Mouse (Mus musculus) T-cell, adult 2 months (primary cell): ENCODE data around the gene AY074887.
"Not testable (repeated sequence)": the region's sequence is repeated elsewhere in the genome, so short reads cannot be mapped to it uniquely, and the experiment has no call there.

Experiments used
- DNase-seq: peaks from one replicate; pipeline ENCODE4 v3.0.0; 2022; ENCODE audit warnings: low spot score

The AY074887 gene

GRCm38 (mm10) chr9:54950575-54951321 is at the start of gene AY074887, which contains the start of gene Psma4:
TSS of gene AY074887 (minus strand) at chr9:54950998.
TSS of gene Psma4 (plus strand) at chr9:54950790.
- DNase-seq, result peak; percentile 93

- no peak for DNase-seq
These were observed 44.8 kb upstream of the AY074887 start for GRCm38 (mm10) chr9:54995645-54996044.

- no peak for DNase-seq
These were observed 43.6 kb upstream of the AY074887 start for GRCm38 (mm10) chr9:54994381-54994780.

- no peak for DNase-seq
These were observed 39.6 kb upstream of the AY074887 start for GRCm38 (mm10) chr9:54990362-54990761.

- no peak for DNase-seq
These were observed 31.6 kb upstream of the AY074887 start for GRCm38 (mm10) chr9:54982401-54982800.

- peak; percentile 10 for DNase-seq
These were observed 30.7 kb upstream of the AY074887 start for GRCm38 (mm10) chr9:54981291-54982191.

GRCm38 (mm10) chr9:54980674-54981073 is 29.9 kb upstream of the AY074887 start, which contains the start of gene Chrna5:
TSS of gene Chrna5 (plus strand) at chr9:54980880.
- DNase-seq, result no peak

- no peak for DNase-seq
These were observed 19.3 kb upstream of the AY074887 start for GRCm38 (mm10) chr9:54969972-54970637.

GRCm38 (mm10) chr9:54963669-54964068 is 12.9 kb upstream of the AY074887 start:
- no peak for DNase-seq

GRCm38 (mm10) chr9:54961059-54961458 is 10.3 kb upstream of the AY074887 start:
- DNase-seq, result peak; percentile 10

- DNase-seq, result not testable (repeated sequence)
These were observed 636 bp downstream of the AY074887 start for GRCm38 (mm10) chr9:54950162-54950561.

- DNase-seq, result no peak
These were observed 1.3 kb downstream of the AY074887 start for GRCm38 (mm10) chr9:54949465-54949864.

- DNase-seq, result no peak
These were observed 4.5 kb downstream of the AY074887 start for GRCm38 (mm10) chr9:54946256-54946655.

- no peak for DNase-seq
These were observed 6.3 kb downstream of the AY074887 start for GRCm38 (mm10) chr9:54944467-54944866.

- DNase-seq, result no peak
These were observed 8.7 kb downstream of the AY074887 start for GRCm38 (mm10) chr9:54942071-54942470.

GRCm38 (mm10) chr9:54932379-54932778 is 18.4 kb downstream of the AY074887 start:
- no peak for DNase-seq

- no peak for DNase-seq
These were observed 19.0 kb downstream of the AY074887 start for GRCm38 (mm10) chr9:54931765-54932164.

GRCm38 (mm10) chr9:54930741-54931140 is 20.1 kb downstream of the AY074887 start:
- DNase-seq, result no peak

GRCm38 (mm10) chr9:54919946-54920345 is 30.9 kb downstream of the AY074887 start:
- DNase-seq, result no peak

GRCm38 (mm10) chr9:54918781-54919180 is 32.0 kb downstream of the AY074887 start:
- DNase-seq, result no peak

GRCm38 (mm10) chr9:54918191-54918590 is 32.6 kb downstream of the AY074887 start:
- no peak for DNase-seq

- DNase-seq, result peak; percentile 90
These were observed 33.7 kb downstream of the AY074887 start, which contains the start of gene Hykk for GRCm38 (mm10) chr9:54917010-54917677. TSS of gene Hykk (plus strand) at chr9:54917283.
